Mouse (Mus musculus): ENCODE measurements at regions not wholly inside any gene's neighbourhood (a gene's known extent, or its start where the extent isn't known, plus 50 kb on each side); places are given as distances from the start of the nearest gene placed in this dataset.

- TF ChIP-seq CTCF (IDR thresholded peaks at IDR 0.05; ENCODE audit: low read depth) (no peak), EP300 (IDR thresholded peaks at IDR 0.05; ENCODE audit: low read depth) (no peak)
Observed at GRCm38 (mm10) chr14:76948948-76949347, 87.6 kb upstream of the Ccdc122 start.
